Mouse (Mus musculus) embryonic stem cell, embryonic (primary cell): ENCODE measurements around the gene Sel1l3.

Source experiments
- CTCF ChIA-PET, 4 experiments: fragments of 300-600 bp in 2 of 4; fragments of 350-600 bp in 2 of 4; sonication (Branson Sonifier 250); formaldehyde crosslinking; loops; one replicate each; lab custom pipeline; 2022; ENCODE audit warnings: inconsistent platforms in 2 of 4; lab: Charles Lee
- POLR2A ChIA-PET, 4 experiments: fragments of 300-600 bp in 2 of 4; fragments of 350-600 bp in 2 of 4; sonication (Branson Sonifier 250); formaldehyde crosslinking; loops; one replicate each; lab custom pipeline; 2022; ENCODE audit warnings: antibody characterized with exemption in 4 of 4, inconsistent platforms in 1 of 4; lab: Charles Lee

Sel1l3 gene

DNA sequence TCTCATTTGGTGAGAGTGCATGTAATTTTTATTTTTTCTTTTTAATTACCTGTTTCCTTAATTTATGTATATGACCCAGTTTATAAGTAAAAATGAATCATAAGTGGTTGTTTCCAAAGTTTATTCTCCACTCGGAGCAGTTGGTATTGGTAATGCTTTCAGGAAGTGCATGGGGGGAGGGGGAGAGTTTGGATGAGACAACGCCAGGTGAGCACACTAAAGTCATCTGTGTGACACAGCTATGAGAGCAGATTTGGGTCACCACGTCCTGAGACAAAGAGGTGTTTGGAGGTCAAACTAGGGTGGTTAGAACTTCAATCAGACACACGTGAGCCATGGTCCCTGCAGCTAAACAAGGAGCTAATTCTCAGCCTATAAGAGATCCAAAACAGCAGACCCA lies 89.0 kb downstream of the Sel1l3 start:
- POLR2A ChIA-PET: interaction anchor here in 1 of 4 experiments (1.5 kb wide), 1 partner anchor 10 kb away, joined by 4 read pairs; no protein-coding TSS in a partner anchor
- CTCF ChIA-PET: interaction anchor here in 1 of 4 experiments (1.9 kb wide), 1 partner anchor 146 kb away, joined by 7 read pairs; no protein-coding TSS in a partner anchor

DNA sequence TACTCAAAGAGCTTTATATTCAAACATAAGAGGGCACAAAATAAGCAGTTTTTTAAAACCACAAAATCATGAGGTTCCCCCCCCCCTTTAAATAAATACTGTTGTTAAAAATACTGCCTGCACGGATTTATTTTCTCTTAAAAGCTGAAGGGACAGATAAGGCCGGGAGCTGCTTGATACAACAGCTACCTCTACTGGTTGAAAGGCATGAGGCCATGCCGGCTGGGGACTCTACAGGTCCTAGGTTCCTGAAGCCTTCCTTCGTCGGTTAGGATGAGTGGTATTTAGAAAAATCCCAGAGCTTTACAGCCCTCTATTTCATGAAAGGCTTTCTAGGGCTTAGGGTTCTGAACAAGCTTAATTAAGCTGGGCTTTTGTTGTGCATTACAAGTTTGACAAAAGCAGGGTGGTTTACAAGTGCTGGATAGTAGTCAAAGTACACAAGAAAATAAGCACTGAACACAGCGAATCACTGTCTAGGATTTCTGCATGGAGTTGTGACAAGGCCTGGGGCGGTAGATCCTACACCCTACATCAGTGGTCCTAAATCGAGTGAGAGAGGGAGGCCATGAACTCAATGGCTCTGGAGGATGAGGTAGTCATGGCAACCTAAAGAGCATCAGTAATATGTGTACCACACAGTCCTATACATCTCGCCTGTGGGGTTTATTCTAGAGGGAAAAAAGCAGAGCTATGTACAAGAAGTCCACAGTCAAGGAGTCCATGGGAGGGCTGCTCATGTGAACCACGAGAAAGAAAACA lies 90.0 kb downstream of the Sel1l3 start:
- CTCF ChIA-PET: interaction anchor here (0.6 to 1.9 kb wide), 14 partner anchors 11 to 1076 kb away, joined by 3 to 10 read pairs (median 5); no protein-coding TSS in a partner anchor
- POLR2A ChIA-PET: interaction anchor here in 3 of 4 experiments (0.6 to 1.5 kb wide), 6 partner anchors 9 to 828 kb away, joined by 3 to 6 read pairs (median 4); partner anchors contain the start of genes Anapc4 (in 1 of the 3) and Smim20 (in 1 of the 3)

DNA sequence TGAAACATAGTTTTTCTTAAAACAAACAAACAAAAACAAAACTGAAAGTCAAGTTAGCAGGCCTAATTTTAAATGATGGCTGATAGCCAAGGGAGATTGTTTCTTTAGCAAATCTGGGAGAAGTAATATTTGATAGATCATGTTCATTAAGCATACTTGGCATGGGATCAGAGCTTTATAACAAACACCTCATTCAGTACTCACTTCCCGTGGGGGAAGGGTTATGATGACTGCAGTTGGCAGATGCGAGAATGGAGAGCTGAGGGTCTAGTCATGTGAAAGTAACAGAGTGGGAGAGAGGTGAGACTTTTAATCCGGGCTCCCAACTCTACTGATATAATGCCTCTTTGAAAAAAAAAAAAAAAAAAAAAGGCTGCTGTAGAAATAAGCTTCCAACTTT lies 94.0 kb downstream of the Sel1l3 start:
- CTCF ChIA-PET: interaction anchor here in 3 of 4 experiments (0.6 to 0.7 kb wide), 3 partner anchors 11 to 348 kb away, joined by 3 to 10 read pairs (median 10); no protein-coding TSS in a partner anchor
- POLR2A ChIA-PET: no interaction called here

DNA sequence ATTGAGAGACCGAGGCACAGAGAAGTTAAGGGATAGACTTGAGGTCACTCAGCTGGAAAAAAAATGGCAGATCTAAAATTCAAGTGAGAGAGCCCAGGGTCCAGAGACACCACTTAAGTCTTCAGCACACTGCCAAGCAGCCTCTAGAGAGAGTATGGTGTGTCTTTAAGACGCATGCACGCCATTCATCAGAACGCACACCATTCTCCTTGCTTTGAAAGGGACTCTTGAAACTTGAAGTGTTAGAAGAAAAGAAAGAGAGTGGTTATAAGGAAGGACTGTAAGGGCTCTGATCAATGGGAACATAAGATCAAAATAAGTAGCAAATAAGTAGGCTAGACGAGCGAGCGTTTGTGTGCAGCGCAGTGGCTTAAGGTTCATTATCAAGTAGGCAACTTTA lies 95.5 kb downstream of the Sel1l3 start:
- CTCF ChIA-PET: no interaction called here
- POLR2A ChIA-PET: interaction anchor here in 1 of 4 experiments (0.6 kb wide), 1 partner anchor 615 kb away, joined by 3 read pairs; no protein-coding TSS in a partner anchor

DNA sequence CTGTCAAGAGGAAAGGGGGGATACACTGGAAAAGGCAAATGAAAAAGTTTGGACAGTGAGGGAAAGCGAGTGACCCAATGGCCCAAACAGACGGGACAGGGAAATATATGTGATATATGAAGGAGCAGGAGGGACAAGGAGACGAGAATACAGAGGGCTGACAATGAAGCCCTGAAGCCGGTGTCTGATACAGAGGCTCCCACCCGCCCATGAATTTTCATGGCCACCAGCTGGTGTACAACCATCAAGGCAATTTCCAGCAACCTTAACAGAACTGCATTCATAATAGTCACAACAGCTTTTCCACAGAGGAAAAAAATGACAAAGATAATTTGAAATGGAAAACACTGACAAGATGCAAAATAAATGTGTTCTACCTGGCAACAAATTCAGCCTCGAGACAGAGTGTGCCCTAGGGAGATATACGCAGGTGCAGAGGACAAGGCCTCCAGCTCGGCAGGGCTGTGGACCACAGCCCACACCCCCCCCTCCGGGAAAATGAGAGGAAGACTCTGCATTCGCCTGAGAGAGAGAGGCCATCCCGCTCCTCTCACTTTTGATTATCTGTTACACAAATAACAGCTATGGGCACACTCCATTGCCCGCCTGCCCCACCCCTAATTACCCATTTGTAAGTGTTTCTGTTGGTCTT lies 99.0 kb downstream of the Sel1l3 start:
- ChIA-PET POLR2A (interaction anchor here in 1 of 4 experiments (1.8 kb wide), 1 partner anchor 10 kb away, joined by 4 read pairs; no protein-coding TSS in a partner anchor), CTCF (interaction anchor here in 2 of 4 experiments (0.6 to 0.7 kb wide), 2 partner anchors 136 kb away, joined by 3 read pairs; no protein-coding TSS in a partner anchor)

DNA sequence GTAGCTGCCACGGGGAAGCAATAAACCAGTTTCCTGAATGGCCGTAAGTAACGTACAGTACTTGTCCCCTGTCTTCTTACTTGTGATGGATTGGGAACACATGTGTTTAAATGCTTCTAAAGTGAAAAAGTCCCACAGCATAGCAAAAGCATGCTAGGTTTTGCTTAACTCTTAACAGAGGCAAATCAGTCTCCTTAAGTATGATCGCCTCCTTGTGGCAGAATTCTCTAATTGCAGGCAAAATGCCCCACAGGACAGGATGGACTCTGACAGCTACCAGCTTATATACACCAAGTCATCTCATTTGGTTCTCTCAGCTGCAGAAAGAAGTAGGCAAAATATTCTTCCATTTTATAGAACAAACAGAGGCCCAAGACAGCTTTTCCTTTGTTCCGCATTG lies 100.8 kb downstream of the Sel1l3 start:
- ChIA-PET POLR2A (interaction anchor here in 1 of 4 experiments (0.7 kb wide), 1 partner anchor 176 kb away, joined by 3 read pairs; no protein-coding TSS in a partner anchor), CTCF (interaction anchor here in 3 of 4 experiments (0.6 to 2.5 kb wide), 10 partner anchors 9 to 227 kb away, joined by 3 to 13 read pairs (median 3); no protein-coding TSS in a partner anchor)

DNA sequence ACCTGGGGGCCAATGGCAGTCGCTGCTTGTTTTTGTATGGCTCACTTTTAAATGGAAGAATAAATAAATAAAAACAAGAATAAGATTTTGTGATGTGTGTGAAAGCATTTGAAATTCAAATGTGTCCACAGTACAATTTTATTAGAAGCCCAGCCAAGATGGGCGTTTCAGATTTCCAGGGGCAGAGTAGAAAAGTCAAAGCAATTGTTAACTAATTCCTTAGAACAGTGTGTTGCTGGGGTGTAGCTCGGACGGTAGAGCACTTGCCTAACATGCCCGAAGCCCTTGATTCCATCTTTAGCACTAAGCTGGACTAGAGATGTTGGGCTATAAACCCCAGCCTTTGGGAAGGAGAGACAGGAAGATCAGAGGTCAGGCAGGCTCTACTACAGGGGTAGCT lies 102.7 kb downstream of the Sel1l3 start:
- ChIA-PET POLR2A (no interaction called here), CTCF (interaction anchor here in 2 of 4 experiments (0.7 to 2.5 kb wide), 3 partner anchors 12 to 679 kb away, joined by 3 to 10 read pairs (median 5); no protein-coding TSS in a partner anchor)

DNA sequence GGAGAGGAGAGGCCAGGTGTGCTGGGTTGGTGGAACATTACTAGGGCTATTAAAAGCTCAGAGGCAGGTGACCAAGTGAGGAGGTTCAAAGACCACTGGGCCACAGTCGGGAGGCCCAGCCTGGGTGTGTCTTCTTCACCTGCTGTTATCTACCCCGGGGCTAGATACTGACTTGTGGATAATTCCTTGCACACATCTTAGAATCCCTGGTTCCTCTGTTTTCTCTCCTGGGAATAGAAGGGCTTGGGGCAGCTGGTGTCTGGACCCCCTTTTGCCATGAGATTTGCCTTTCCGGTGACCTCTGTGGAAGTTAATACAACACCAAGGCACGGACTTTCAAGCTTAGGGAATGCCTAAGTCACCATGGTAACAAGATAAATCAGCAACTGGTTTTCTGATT lies 103.5 kb downstream of the Sel1l3 start:
- ChIA-PET CTCF (interaction anchor here in 2 of 4 experiments (0.5 to 1.5 kb wide), 3 partner anchors 13 to 980 kb away, joined by 3 to 4 read pairs (median 3); no protein-coding TSS in a partner anchor), POLR2A (interaction anchor here in 1 of 4 experiments (0.6 kb wide), 1 partner anchor 104 kb away, joined by 4 read pairs; the partner anchor contains the start of gene Sel1l3)

DNA sequence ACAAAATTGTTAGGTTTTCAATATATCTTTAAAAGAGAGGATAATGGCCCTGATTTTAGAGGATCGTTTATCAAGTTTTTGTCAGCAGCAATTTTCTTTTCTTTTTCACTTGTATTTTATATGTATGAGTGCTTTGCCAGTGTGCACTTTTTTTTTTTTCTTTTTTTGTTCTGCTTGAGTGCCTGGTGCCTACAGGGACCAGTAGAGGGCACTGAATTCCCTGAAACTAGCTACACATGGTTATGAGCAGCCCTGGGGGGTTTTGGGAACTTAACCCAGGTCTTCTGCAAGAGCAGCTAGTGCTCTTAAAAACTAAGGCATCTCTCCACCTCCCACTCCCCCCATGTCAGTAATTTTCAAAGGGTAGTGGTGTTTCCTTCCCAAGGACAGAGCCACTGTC lies 105.1 kb downstream of the Sel1l3 start:
- ChIA-PET CTCF (interaction anchor here in 3 of 4 experiments (0.5 to 1.5 kb wide), 4 partner anchors 11 to 202 kb away, joined by 3 to 10 read pairs (median 4); no protein-coding TSS in a partner anchor), POLR2A (no interaction called here)

DNA sequence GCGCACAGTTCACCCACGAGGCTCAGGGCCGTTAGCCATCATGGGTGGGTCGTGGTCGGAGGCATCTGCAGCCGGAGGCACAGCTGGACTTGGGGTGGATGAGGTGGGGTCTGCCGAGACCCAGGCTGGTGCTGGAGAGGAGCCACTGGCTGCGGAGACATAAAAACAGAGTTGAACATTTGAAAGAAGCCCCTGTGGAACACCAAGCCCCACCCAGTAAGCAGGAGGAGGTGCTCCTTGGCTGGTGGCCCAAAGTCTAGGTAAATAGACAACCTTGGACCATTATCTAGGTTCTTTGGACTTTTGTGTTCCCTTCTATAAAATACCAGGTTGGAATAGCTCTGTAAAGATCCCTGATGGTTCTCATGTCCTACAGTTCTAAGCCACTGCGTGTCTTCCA lies 105.7 kb downstream of the Sel1l3 start:
- CTCF ChIA-PET: interaction anchor here in 3 of 4 experiments (0.6 to 1.5 kb wide), 3 partner anchors 9 to 221 kb away, joined by 3 to 10 read pairs (median 3); no protein-coding TSS in a partner anchor
- POLR2A ChIA-PET: interaction anchor here in 1 of 4 experiments (0.7 kb wide), 1 partner anchor 275 kb away, joined by 3 read pairs; no protein-coding TSS in a partner anchor

DNA sequence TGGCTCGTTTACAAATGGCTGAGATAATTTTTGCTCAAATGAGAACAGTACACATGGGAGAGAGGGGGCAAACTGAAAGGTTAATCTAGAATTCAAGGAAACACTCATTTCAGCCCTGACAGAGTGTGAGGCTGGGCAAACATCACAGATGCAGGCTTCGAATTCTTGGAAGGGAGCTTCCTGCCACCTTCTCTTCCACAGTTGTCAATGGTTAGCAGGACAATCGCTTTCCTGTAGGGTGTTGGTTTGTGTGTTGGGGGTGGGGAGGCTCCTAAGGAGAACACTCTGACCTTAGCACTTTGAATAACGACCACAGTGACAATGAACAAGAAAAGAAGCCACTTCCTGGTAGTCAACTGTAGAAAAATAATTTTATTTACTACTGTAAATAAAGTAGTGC lies 107.0 kb downstream of the Sel1l3 start:
- ChIA-PET POLR2A (no interaction called here), CTCF (interaction anchor here in 2 of 4 experiments (0.5 to 1.5 kb wide), 2 partner anchors 13 to 220 kb away, joined by 3 read pairs; no protein-coding TSS in a partner anchor)

DNA sequence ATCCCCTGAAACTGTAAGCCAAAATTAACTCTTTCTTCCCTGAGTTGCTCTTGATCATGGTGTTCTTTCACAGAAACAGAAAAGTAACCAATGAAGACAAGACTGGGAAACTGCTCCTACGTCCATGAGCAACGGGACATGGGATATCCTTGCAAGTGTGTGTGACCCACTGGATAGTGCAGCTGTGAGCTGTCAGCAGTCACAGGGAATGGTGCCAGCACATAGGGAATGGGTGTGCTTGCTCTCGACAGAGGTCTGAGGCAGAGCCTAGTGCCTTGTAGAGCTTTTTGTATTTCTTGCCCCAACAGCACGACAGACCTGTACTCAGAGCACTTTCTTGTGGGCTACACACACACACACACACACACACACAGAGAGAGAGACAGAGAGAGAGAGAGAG lies 107.6 kb downstream of the Sel1l3 start:
- ChIA-PET POLR2A (interaction anchor here in 1 of 4 experiments (0.6 kb wide), 1 partner anchor 11 kb away, joined by 3 read pairs; no protein-coding TSS in a partner anchor), CTCF (interaction anchor here in 1 of 4 experiments (0.5 kb wide), 1 partner anchor 14 kb away, joined by 3 read pairs; no protein-coding TSS in a partner anchor)

DNA sequence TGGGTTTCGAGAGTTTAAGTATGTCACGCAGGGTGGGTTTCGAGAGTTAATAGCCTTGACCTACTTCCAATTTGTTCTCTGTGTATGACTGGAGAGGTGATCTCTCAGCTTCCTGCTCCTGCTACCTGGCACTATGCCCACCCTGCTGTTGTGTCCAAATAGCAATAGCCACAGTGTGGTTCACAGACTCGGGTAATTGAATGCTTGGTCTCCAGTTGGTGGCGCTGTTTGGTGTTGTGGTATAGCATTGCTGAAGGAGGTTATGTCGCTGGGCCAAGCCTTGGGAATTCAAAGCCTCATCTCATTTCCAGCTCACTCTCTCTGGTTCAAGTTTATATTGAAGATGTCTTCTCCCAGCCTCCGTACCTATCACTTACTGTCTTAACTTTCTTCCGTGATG lies 108.0 kb downstream of the Sel1l3 start:
- POLR2A ChIA-PET: interaction anchor here in 1 of 4 experiments (0.6 kb wide), 1 partner anchor 11 kb away, joined by 3 read pairs; no protein-coding TSS in a partner anchor
- CTCF ChIA-PET: no interaction called here

DNA sequence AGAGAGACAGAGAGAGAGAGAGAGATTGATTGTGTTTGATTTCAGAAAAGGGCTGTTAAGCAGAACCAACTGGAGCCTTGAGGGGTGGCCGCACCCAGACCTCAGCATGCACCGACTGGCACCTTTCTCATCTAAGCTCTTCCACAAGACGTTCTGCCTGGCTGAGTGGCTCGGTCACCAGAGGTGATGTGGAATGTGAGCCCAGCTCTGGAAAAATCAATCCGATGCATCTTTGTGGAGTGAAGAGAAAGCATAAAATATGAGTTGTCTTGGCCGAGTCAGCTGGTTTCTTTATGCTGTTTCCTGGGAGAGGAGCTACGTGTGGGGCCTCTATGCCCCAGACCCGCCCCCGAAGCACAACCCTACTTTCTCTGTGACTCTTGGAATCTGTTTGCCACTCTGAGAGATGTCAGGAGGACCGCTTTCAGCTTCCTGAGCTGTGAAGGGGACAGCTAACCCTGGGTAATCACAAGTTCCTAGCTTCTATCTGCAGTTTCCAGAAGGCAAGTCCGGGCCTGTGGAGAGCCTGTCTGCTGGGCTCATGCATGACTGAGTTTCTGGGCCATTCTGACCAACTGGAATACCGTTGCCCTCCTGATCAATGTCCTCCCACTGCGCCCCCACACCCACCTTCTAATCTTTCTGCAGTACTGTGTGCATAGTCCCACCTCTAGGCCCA lies 109.4 kb downstream of the Sel1l3 start:
- ChIA-PET POLR2A (interaction anchor here in 1 of 4 experiments (0.7 kb wide), 1 partner anchor 315 kb away, joined by 6 read pairs; no protein-coding TSS in a partner anchor), CTCF (interaction anchor here in 2 of 4 experiments (0.6 to 0.7 kb wide), 2 partner anchors 9 to 117 kb away, joined by 3 read pairs; no protein-coding TSS in a partner anchor)

DNA sequence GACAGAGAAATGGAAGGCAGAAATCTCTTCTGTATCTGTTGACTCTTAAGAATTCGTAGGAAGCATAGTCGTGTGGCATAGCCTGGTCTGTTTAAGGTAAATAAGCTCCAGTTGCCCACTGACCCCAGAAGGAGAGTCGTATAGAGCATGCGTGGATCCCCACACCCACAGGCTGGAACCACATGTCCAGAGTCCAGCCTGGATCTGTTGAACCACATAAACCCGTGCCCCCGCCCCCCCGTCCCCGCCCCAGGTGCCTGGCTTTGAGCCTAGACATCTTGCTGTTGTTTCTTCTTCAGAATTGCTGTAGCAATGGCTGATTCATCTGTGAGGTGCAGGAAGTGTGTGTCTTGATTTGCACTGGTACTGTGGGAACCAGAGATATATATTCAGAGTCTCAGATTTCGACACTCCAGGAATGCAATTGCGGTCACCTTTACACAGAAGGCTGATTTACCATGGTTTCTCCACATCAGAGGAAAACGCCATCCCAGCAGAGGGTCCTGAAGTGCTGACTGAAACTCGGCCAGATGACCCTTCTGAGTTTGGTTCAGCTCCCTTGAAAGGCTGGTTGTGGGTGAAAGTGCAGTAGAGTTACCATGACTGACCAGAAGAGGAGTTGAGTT lies 111.8 kb downstream of the Sel1l3 start:
- ChIA-PET POLR2A (no interaction called here), CTCF (no interaction called here)

DNA sequence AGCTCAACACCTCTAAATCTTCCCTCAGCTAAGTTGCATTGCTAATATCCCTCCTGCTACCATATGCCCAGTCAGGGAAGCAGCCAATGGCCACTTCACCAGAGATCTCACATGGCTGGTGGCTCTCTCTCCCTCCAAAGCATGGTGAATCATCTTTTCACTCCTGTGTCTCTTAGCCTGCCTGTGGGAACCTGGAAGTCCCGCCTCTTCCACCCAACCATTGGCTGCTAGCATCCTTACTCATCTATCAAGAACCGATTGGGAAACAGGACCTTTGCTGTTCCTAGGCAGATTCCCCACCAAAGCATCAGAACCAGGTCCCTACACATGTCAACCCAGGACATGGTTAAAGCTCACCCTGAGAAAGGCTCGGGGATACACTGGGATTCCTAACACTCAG lies 122.4 kb downstream of the Sel1l3 start:
- ChIA-PET CTCF (no interaction called here), POLR2A (no interaction called here)

DNA sequence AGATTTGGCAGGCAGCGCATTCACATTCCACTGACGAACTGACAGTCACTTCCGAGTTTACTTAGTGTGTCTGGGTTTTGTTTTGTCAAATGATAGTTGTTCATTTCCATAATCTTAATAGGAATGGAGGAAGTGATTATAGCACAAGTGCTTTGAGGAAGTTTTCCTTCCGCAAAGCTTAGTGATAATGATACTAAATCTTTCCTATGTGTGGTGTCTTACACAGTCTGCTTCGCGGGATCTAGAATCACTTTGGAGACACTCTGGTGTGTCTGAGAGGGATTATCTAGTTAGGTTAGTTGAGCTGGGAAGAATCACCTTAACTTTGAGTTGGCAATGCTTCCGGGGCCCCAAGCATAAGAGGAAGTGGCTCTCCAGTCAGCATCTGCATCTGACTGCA lies 126.3 kb downstream of the Sel1l3 start:
- CTCF ChIA-PET: no interaction called here
- POLR2A ChIA-PET: no interaction called here
